ENCODE assay signal across 16 mouse cellular contexts in genomic region chr15:86234001-86234400, GRCm38 (mm10).
"Had no signal": no experiment of that assay in that cellular context is flagged by ENCODE, and none has a peak within 500 bp of the region (broad histone marks: within the 10 kb centered on the region; RNA-seq: fewer than 3 reads in every experiment).

No protein-coding gene starts in this region.

- DNase-seq: kidney, adult 11 months; kidney, adult 9 months; kidney, postnatal 36 days; layer of hippocampus, adult 9-11 months; liver; liver, embryonic 13.5 days; liver, postnatal 0 days; lung, postnatal 14 days; right cerebral cortex, postnatal 14 days had no signal

- H3K27me3 ChIP-seq: limb, embryonic 12.5 days; liver, embryonic 13.5 days; lung, embryonic 15.5 days; megakaryocyte, embryonic 14.5 days; midbrain, embryonic 12.5 days; stomach, embryonic 15.5 days had no signal

- H3K4me1 ChIP-seq: midbrain, embryonic 12.5 days; stomach, embryonic 15.5 days had no signal

- H3K4me3 ChIP-seq: limb, embryonic 12.5 days; liver, embryonic 13.5 days; lung, embryonic 15.5 days; megakaryocyte, embryonic 14.5 days; midbrain, embryonic 12.5 days; stomach, embryonic 15.5 days had no signal

- H3K36me3 ChIP-seq: lung, embryonic 15.5 days had no signal

- H3K27ac ChIP-seq: kidney, postnatal 0 days; limb, embryonic 12.5 days; liver, embryonic 13.5 days; lung, embryonic 15.5 days; macrophage; midbrain, embryonic 12.5 days; stomach, embryonic 15.5 days had no signal
